Comparison of ENCODE assay signal across 26 mouse cellular contexts in genomic region chr11:18897250-18897649, GRCm38 (mm10).
A peak's percentile ranks its signal among the peaks of the same experiment; 100 is the strongest.
DNase-seq lines count a peak whose midpoint lies in the region; ATAC-seq and TF ChIP-seq lines count a peak whose summit lies in the region.
"Had no signal": no experiment of that assay in that cellular context is flagged by ENCODE, and none has a peak within 500 bp of the region (broad histone marks: within the 10 kb centered on the region; RNA-seq: fewer than 3 reads in every experiment).

No protein-coding gene starts in this region.

- TF ChIP-seq EP300 in liver, postnatal 0 days (IDR thresholded peaks at IDR 0.05; ENCODE audit: low read depth) = 0 out of 2 replicates have a peak, but pooled peaks have one; percentile 23

- no peak overlapping the region for H3K4me3 ChIP-seq in liver, postnatal 0 days (ENCODE audit: low read depth, low read length)
- H3K4me3 ChIP-seq in liver, embryonic 11.5 days (ENCODE audit: low read depth, low read length) = no peak overlapping the region
- H3K4me3 ChIP-seq in G1E (ENCODE audit: low read depth, low read length) = no peak overlapping the region
- H3K4me3 ChIP-seq in stomach, embryonic 16.5 days (replicated peaks; ENCODE audit: low read length) = no peak overlapping the region
- H3K4me3 ChIP-seq: embryonic facial prominence, embryonic 10.5 days; embryonic facial prominence, embryonic 13.5 days; erythroblast, embryonic 14.5 days; forebrain, embryonic 12.5 days; forebrain, embryonic 15.5 days; heart, adult 2 months; hindbrain, embryonic 12.5 days had no signal

- H3K9me3 ChIP-seq in liver, postnatal 0 days (ENCODE audit: low read length) = no peaks in the 10 kb centered on the region
- no peaks in the 10 kb centered on the region for H3K9me3 ChIP-seq in liver, embryonic 11.5 days (ENCODE audit: control insufficient read depth, low read length)
- no peaks in the 10 kb centered on the region for H3K9me3 ChIP-seq in G1E (replicated peaks)
- no peaks in the 10 kb centered on the region for H3K9me3 ChIP-seq in stomach, embryonic 16.5 days (replicated peaks; ENCODE audit: control insufficient read depth, low read length)
- H3K9me3 ChIP-seq: embryonic facial prominence, embryonic 10.5 days; embryonic facial prominence, embryonic 13.5 days; forebrain, embryonic 12.5 days; forebrain, embryonic 15.5 days; hindbrain, embryonic 12.5 days had no signal

- no peaks in the 10 kb centered on the region for H3K27me3 ChIP-seq in liver, postnatal 0 days (ENCODE audit: insufficient read depth, low read length)
- H3K27me3 ChIP-seq in liver, embryonic 11.5 days (replicated peaks; ENCODE audit: control insufficient read depth, insufficient read depth, low read length) = no peaks in the 10 kb centered on the region
- H3K27me3 ChIP-seq in G1E (ENCODE audit: insufficient read depth, low read length) = peaks cover 7% of the 10 kb centered on the region; the same call in 1 of the 2 replicates
- H3K27me3 ChIP-seq in stomach, embryonic 16.5 days (ENCODE audit: control insufficient read depth, insufficient read depth, low read length) = no peaks in the 10 kb centered on the region
- H3K27me3 ChIP-seq: embryonic facial prominence, embryonic 13.5 days; forebrain, embryonic 12.5 days; forebrain, embryonic 15.5 days; hindbrain, embryonic 12.5 days had no signal

- 33% methylated on average over 2 of the region's 2 CpGs for WGBS in liver, postnatal 0 days (ENCODE audit: insufficient replicate concordance)
- WGBS in liver, embryonic 11.5 days = 44% methylated on average over 2 of the region's 2 CpGs
- WGBS in stomach, embryonic 16.5 days = 41% methylated on average over 2 of the region's 2 CpGs

- no peak overlapping the region for H3K4me2 ChIP-seq in liver, postnatal 0 days (ENCODE audit: low read depth, low read length)
- H3K4me2 ChIP-seq in liver, embryonic 11.5 days = no peak overlapping the region
- H3K4me2 ChIP-seq in stomach, embryonic 16.5 days (ENCODE audit: low read depth, low read length) = no peak overlapping the region
- H3K4me2 ChIP-seq: forebrain, embryonic 12.5 days; forebrain, embryonic 15.5 days; heart, embryonic 11.5 days; hindbrain, embryonic 12.5 days had no signal

- H3K4me1 ChIP-seq in liver, postnatal 0 days (ENCODE audit: insufficient read depth) = peaks cover 8% of the 10 kb centered on the region
- H3K4me1 ChIP-seq in liver, embryonic 11.5 days (replicated peaks; ENCODE audit: control insufficient read depth, insufficient read depth, low read length) = peaks cover 14% of the 10 kb centered on the region
- no peaks in the 10 kb centered on the region; the same call in 1 of the 2 replicates for H3K4me1 ChIP-seq in G1E (ENCODE audit: insufficient read depth, low read depth, low read length)
- H3K4me1 ChIP-seq in stomach, embryonic 16.5 days (ENCODE audit: control insufficient read depth, insufficient read depth, low read length) = peaks cover 22% of the 10 kb centered on the region

- no peak for DNase-seq in liver, postnatal 0 days
- DNase-seq in liver, embryonic 11.5 days (ENCODE audit: low spot score) = no peak
- DNase-seq in G1E (ENCODE audit: low spot score) = no peak
- DNase-seq in kidney, postnatal 4 days = no peak
- no peak for DNase-seq in right cerebral cortex, postnatal 10 days (ENCODE audit: low spot score in 2 of 2)
- DNase-seq in cerebellum, postnatal 25 days = no peak
- DNase-seq: adrenal gland, adult 8-10 months; adrenal gland, postnatal 25 days; B cell, adult 2 months; cerebellum, adult 18-20 months; cerebellum, adult 9-10 months; cerebellum, postnatal 14 days; embryo, embryonic 11 days; gastrocnemius, postnatal 36 days; heart, adult 2 months had no signal

- TF ChIP-seq CTCF in liver, postnatal 0 days (IDR thresholded peaks at IDR 0.05; ENCODE audit: low read depth) = no peak
- TF ChIP-seq CTCF in G1E (IDR thresholded peaks at IDR 0.05; ENCODE audit: low read depth, low read length) = no peak

- no peaks in the 10 kb centered on the region for H3K36me3 ChIP-seq in liver, postnatal 0 days (replicated peaks; ENCODE audit: insufficient read depth, low read length)
- no peaks in the 10 kb centered on the region for H3K36me3 ChIP-seq in liver, embryonic 11.5 days (ENCODE audit: control insufficient read depth, insufficient read depth, low read length)
- H3K36me3 ChIP-seq in G1E (replicated peaks) = no peaks in the 10 kb centered on the region
- no peaks in the 10 kb centered on the region for H3K36me3 ChIP-seq in stomach, embryonic 16.5 days (ENCODE audit: control insufficient read depth, insufficient read depth, low read length)
- H3K36me3 ChIP-seq: embryonic facial prominence, embryonic 13.5 days; forebrain, embryonic 12.5 days; forebrain, embryonic 15.5 days had no signal

- no peak for ATAC-seq in liver, postnatal 0 days
- ATAC-seq in liver, embryonic 11.5 days (replicated peaks; ENCODE audit: low FRiP score) = no peak
- ATAC-seq in G1E (ENCODE audit: extremely low read depth, insufficient number of reproducible peaks, low FRiP score, poor library complexity, severe bottlenecking) = peak; percentile 49
- peak; percentile 48 for ATAC-seq in common myeloid progenitor, adult 5-6 weeks (replicated peaks; ENCODE audit: low read depth, poor library complexity, severe bottlenecking)
- ATAC-seq in stomach, embryonic 16.5 days (ENCODE audit: insufficient read depth, low FRiP score) = no peak
- ATAC-seq: forebrain, embryonic 15.5 days; hindbrain, postnatal 0 days; inflammation-experienced regulatory T-cells, adult 6 months had no signal

- no peak overlapping the region for H3K9ac ChIP-seq in liver, postnatal 0 days (replicated peaks)
- H3K9ac ChIP-seq in liver, embryonic 11.5 days (ENCODE audit: low read depth, low read length) = no peak overlapping the region
- H3K9ac ChIP-seq in stomach, embryonic 16.5 days (ENCODE audit: low read length) = no peak overlapping the region
- H3K9ac ChIP-seq: embryonic facial prominence, embryonic 13.5 days; forebrain, embryonic 12.5 days; forebrain, embryonic 15.5 days; hindbrain, embryonic 12.5 days had no signal

- no peak overlapping the region for H3K27ac ChIP-seq in liver, postnatal 0 days (ENCODE audit: low read depth)
- no peak overlapping the region for H3K27ac ChIP-seq in liver, embryonic 11.5 days (ENCODE audit: low read depth, low read length)
- H3K27ac ChIP-seq in stomach, embryonic 16.5 days (ENCODE audit: low read length) = peak overlapping the region; percentile 79; the same call in 1 of the 2 replicates
- H3K27ac ChIP-seq: embryonic facial prominence, embryonic 10.5 days; forebrain, embryonic 12.5 days; forebrain, embryonic 15.5 days; heart, adult 2 months; hindbrain, postnatal 0 days had no signal

Comparison
In these comparisons a context has a peak if more than half of its experiments do, and no peak if none do; other contexts are left out.
1. ATAC-seq: peak in G1E (single experiment) and common myeloid progenitor, adult 5-6 weeks (single experiment); none in liver, postnatal 0 days (single experiment), liver, embryonic 11.5 days (single experiment) and stomach, embryonic 16.5 days (single experiment).